Mouse (Mus musculus) CD8-positive naive resting alpha-beta T cell, adult 2 months (primary cell): ENCODE measurements at regions not wholly inside any gene's neighbourhood (a gene's known extent, or its start where the extent isn't known, plus 50 kb on each side); places are given as distances from the start of the nearest gene placed in this dataset.

Experiments
- DNase-seq, 2 experiments: peaks; one replicate each; pipeline ENCODE4 v3.0.0; 2022; ENCODE audit warnings: low read depth in 2 of 2, low spot score in 2 of 2

GRCm38 (mm10) chr11:79825881-79826280, 136.3 kb downstream of the Utp6 start:
- DNase-seq = no peak

GRCm38 (mm10) chr11:79823631-79824310, 138.4 kb downstream of the Utp6 start:
- DNase-seq = no peak

DNA sequence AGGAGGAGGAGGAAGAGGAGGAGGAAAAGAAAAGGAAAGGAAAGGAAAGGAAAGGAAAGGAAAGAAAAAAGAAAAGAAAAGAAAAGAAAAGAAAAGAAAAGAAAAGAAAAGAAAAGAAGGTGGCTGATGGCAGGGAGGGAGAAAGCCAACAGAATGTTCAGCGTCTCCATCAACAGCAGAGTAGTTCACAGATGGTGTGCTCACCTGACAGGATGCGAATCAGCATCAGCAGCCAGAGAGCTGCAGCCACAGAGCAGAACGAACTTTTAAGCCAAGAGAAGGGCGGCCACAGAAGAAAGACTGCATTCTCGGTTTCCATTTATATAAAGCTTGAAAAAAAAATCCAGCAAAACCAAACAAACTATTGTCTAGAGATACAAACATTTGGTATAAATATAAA, 140.2 kb downstream of the Utp6 start:
- no peak for DNase-seq

DNA sequence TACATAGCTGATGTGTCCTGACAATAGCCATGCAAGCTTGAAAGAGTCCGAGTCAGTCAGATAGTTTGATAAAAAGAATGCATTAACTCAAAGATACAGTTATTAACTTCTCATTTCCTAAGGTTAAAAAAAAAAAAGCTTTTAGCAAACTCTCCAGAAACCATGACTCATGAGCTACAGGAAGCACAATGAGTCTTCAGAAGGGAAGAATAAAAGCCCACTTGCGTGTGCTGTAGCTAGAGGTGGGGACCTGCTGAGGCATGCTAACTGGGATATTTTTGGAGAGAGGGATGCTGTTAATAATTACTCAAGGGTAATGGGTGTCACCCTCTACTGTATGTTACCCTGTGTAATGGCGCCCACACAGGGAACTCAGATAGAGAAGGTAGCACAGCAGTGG, 147.0 kb downstream of the Utp6 start:
- DNase-seq = no peak

GRCm38 (mm10) chr11:79806911-79807466, 155.2 kb downstream of the Utp6 start:
- peak; percentile 18 to 38 for DNase-seq

DNA sequence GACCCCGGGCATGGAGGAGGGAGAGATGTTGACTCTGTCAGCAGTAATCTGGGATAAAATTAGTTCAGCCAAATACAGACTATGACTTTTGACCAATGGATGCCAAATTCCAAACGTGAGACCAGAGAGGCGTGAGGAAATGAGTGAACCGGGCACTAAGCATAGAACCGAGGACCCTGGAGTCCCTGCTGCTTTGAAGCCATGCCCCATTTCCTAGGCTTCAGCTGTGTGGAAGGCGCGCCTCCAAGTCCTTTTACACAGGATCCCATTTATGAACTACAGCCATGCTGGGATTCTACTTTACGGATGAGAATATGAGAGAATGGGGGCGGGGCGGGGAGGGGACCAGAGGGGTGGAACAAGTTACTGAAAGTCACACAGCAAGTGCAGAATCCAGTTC, 155.8 kb downstream of the Utp6 start:
- DNase-seq = no peak

- no peak for DNase-seq
Observed at GRCm38 (mm10) chr11:79805981-79806415, 156.2 kb downstream of the Utp6 start.

GRCm38 (mm10) chr11:79803971-79804370, 158.2 kb downstream of the Utp6 start:
- DNase-seq = no peak

DNA sequence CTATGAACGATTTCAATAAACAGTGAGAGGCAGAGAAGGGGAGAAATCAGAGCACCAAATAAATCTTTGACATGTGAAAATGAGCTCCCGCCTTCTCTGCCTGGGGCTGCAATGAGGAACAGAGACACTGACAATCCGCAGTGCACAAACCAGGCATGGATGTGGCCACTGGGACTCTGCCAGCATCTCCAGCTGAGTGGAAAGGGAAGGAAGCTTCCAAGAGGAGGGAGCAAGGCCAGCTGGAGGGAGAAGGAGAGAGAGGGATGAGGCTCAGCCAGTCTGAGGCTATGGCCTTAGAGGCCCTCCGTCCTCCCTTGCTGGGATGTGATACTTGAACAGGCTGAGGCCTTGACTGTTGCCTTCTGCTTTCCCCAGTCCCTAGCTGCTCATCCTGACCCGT, 159.2 kb downstream of the Utp6 start:
- no peak for DNase-seq

DNA sequence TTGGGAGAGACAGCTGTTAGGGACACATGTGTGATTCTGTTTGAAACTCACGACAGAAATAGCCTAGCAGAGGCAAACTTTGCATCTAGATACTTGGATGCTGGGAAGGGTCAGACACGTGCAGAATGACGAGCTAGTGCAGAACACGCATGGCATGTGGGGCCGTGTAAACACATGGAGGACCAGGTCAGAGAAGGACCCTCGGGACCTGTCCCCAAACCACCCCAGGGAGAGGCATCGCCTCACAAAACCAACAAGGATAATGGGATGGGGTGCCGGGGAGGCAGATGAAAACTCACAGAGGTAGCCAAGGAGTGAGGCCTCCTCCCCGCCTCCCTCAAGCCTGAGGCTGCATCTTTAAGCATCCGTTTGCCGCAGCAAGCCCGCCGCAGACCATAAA, 159.6 kb downstream of the Utp6 start:
- DNase-seq = no peak

GRCm38 (mm10) chr11:79800256-79800655, 161.9 kb downstream of the Utp6 start:
- DNase-seq = no peak

DNA sequence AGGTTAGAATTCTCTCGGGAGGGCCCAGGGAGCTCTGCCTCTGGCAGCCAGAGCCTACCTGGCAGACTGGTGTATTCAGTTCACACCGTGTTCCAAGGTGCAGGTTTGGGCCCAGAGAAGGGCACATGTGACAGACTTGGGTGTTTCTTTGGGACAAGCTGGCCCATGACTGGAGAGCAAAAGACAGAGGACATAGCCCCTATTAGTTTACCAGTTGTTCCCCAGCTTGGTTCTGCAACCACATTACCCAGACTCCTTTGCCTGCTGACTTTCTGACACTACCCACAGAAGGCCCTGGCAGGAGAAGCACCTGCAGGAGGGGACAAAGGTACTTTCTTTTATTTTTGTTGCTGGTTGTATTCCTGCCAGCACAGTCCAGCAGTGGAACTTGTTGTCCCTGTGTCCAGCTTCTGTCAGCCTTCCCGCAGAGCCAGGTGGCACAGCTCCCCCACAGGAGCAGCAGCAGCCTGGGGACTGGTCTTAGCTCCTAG, 173.9 kb downstream of the Utp6 start:
- DNase-seq = no peak

GRCm38 (mm10) chr11:79787766-79788165, 174.4 kb downstream of the Utp6 start:
- no peak for DNase-seq

GRCm38 (mm10) chr11:79784071-79784470, 178.1 kb downstream of the Utp6 start:
- no peak for DNase-seq

- no peak for DNase-seq
Observed at GRCm38 (mm10) chr11:79781966-79782365, 180.2 kb downstream of the Utp6 start.

- DNase-seq = no peak
Observed at GRCm38 (mm10) chr11:79779756-79780155, 182.4 kb downstream of the Utp6 start.

DNA sequence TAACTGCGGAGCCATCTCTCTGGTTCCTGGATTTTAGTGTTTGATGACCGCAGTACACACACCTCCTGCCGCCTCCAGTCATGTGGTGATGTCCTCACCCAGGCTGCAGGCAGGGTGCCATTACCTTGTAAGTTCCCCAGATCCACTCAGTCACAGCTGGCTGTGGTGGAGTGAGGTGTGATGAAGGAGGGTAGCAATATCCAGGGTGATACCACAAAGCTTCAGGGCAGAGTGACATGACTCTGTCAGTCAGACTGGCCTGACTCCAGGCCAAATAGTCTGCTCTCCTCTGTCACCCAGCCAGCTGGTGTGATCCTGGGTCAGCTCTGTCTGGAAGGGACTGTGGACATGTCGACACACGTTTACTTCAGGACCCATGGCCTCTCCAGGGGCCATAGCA, 183.7 kb downstream of the Utp6 start:
- DNase-seq = no peak

DNA sequence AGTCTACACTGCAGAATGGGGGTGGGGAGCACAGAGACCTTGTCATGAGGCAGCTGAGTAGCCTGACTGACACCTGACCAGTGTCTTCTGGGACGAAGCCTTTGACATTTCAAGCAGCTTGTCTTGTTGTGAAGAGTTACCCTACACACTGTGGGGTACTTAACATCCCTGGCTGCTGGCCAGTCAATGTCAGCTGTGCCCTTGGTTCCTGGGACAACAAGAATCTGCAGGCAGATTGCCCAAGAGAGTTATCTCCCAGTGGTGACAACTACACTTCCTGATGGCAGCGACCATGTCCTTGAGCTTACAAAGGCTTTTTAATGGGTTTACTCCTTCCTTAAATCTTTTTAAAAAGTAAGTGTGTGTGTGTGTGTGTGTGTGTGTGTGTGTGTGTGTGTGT, 184.2 kb downstream of the Utp6 start:
- no peak for DNase-seq

- DNase-seq = no peak
Observed at GRCm38 (mm10) chr11:79776577-79776976, 185.6 kb downstream of the Rab11fip4 start.

DNA sequence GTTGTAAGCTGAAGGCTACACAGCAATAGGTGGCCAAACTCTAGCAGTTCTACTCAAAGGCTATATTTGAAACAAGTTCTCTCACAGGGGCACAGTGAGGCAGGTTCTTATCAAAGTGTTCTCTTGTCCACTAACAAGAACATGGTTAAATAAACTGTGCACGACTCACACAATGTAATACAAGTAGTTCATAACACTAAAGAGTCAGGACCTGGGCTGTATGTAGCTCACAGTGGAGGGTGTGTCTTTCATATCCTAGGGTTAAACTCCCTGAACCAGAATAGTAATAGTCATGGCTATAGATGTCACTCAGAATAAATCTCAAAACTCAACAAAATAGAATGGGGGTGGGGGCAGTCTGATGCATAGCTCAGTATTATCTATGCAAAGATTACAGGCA, 182.7 kb downstream of the Rab11fip4 start:
- no peak for DNase-seq

GRCm38 (mm10) chr11:79771431-79771830, 180.4 kb downstream of the Rab11fip4 start:
- DNase-seq = no peak

DNA sequence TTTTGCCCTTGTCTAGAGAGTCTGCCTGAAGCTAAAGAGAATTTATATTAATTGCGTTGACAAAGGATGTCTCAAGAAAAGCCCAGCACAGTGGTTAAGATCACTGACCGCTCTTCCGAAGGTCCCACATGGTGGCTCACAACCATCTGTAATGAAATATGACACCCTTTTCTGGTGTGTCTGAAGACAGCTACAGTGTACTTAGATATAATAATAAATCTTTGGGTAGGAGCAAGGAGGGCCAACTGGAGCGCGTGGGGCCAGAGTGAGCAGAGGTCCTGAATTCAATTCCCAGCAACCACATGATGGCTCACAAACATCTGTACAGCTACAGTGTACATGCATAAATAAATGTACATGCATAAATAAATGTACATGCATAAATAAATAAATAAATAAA, 176.1 kb downstream of the Rab11fip4 start:
- no peak for DNase-seq

GRCm38 (mm10) chr11:79766036-79766435, 175.0 kb downstream of the Rab11fip4 start:
- DNase-seq = no peak
